Mouse (Mus musculus): ENCODE data around the gene Grtp1. TPM values are rescaled to one million over a fixed set of nuclear protein-coding genes. Genes with fewer than 3 reads are reported as not detected.

Grtp1 gene
- polyA plus RNA-seq, 1 experiment from 2014 or later: 17.3 TPM

GRCm38 (mm10) chr8:13181691-13181976 is 18.8 kb downstream of the Grtp1 start:
- Histone ChIP-seq H3K4me2 (ENCODE audit: low read depth, low read length) (no peak overlapping the region), H3K4me1 (ENCODE audit: control insufficient read depth, insufficient read depth, low read length) (no peaks in the 10 kb centered on the region), H3K27ac (ENCODE audit: low read depth, low read length) (no peak overlapping the region), H3K4me3 (ENCODE audit: low read depth, low read length) (no peak overlapping the region), H3K9ac (replicated peaks; ENCODE audit: low read depth, low read length) (no peak overlapping the region), H3K27me3 (ENCODE audit: control insufficient read depth, insufficient read depth, low read length) (no peaks in the 10 kb centered on the region), H3K9me3 (ENCODE audit: control insufficient read depth, low read length) (no peaks in the 10 kb centered on the region), H3K36me3 (ENCODE audit: control insufficient read depth, insufficient read depth, low read length) (peaks cover 3% of the 10 kb centered on the region; the same call in 1 of the 2 replicates)
- no peak for ATAC-seq (ENCODE audit: low read depth)
- WGBS: 63% methylated on average over 2 of the region's 2 CpGs

- no peak overlapping the region for H3K27ac ChIP-seq (ENCODE audit: low read depth, low read length)
- no peak overlapping the region for H3K4me2 ChIP-seq (ENCODE audit: low read depth, low read length)
- H3K36me3 ChIP-seq (ENCODE audit: control insufficient read depth, insufficient read depth, low read length): peaks cover 8% of the 10 kb centered on the region
- H3K4me3 ChIP-seq (ENCODE audit: low read depth, low read length): no peak overlapping the region
- WGBS: 88% methylated on average over 18 of the region's 18 CpGs
- no peak for ATAC-seq (ENCODE audit: low read depth)
- H3K4me1 ChIP-seq (ENCODE audit: control insufficient read depth, insufficient read depth, low read length): no peaks in the 10 kb centered on the region
- H3K9ac ChIP-seq (replicated peaks; ENCODE audit: low read depth, low read length): no peak overlapping the region
- no peaks in the 10 kb centered on the region for H3K27me3 ChIP-seq (ENCODE audit: control insufficient read depth, insufficient read depth, low read length)
- no peaks in the 10 kb centered on the region for H3K9me3 ChIP-seq (ENCODE audit: control insufficient read depth, low read length)
Measured at GRCm38 (mm10) chr8:13180911-13181690, 19.3 kb downstream of the Grtp1 start.

DNA sequence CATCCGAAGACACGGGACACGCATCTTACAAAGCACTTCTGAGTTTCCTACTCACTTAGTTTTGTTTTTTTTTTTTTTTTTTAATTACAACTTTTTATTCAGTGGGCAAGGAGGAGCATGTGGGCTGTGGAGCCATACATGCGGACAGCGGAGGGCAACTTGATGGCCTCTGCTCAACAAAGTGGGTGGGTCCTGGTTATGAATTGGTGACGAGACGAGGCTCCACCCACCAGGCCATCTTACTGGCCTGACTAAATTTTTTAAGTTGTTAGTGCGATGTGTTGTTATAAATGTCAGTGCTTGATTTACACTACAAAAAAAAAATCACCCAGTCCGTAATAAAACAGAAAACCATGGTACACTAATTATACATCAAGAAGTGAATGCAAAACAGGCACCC is 20.0 kb downstream of the Grtp1 start:
- Histone ChIP-seq H3K9me3 (ENCODE audit: control insufficient read depth, low read length) (no peaks in the 10 kb centered on the region), H3K27me3 (ENCODE audit: control insufficient read depth, insufficient read depth, low read length) (no peaks in the 10 kb centered on the region), H3K27ac (ENCODE audit: low read depth, low read length) (no peak overlapping the region), H3K4me1 (ENCODE audit: control insufficient read depth, insufficient read depth, low read length) (no peaks in the 10 kb centered on the region), H3K4me3 (ENCODE audit: low read depth, low read length) (no peak overlapping the region), H3K9ac (replicated peaks; ENCODE audit: low read depth, low read length) (no peak overlapping the region), H3K36me3 (ENCODE audit: control insufficient read depth, insufficient read depth, low read length) (peaks cover 14% of the 10 kb centered on the region), H3K4me2 (ENCODE audit: low read depth, low read length) (no peak overlapping the region)
- no peak for ATAC-seq (ENCODE audit: low read depth)
- 85% methylated on average over 9 of the region's 9 CpGs for WGBS

GRCm38 (mm10) chr8:13179948-13180347 is 20.5 kb downstream of the Grtp1 start:
- no peak for ATAC-seq (ENCODE audit: low read depth)
- WGBS: 81% methylated on average over 7 of the region's 7 CpGs

DNA sequence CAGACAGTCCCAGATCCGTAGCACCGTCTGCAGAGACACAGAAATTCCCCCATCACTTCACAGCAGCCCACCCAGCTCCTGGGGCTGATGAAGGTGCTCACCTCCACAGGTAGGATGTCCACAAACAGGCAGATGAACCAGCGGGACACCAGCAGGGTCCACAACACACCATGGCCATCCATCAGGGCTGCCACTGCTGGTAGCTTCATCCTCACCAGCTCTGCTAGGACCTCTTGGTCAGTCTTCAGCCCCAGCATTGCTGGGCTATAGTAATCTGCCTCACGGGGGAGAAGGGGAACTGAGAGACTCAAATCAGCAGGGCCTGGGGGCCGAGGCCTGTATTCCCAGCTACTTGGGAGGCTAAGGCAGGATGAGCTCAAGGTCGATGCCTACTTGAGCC is 20.9 kb downstream of the Grtp1 start:
- H3K36me3 ChIP-seq (ENCODE audit: control insufficient read depth, insufficient read depth, low read length): peaks cover 18% of the 10 kb centered on the region
- H3K4me1 ChIP-seq (ENCODE audit: control insufficient read depth, insufficient read depth, low read length): no peaks in the 10 kb centered on the region
- 82% methylated on average over 6 of the region's 6 CpGs for WGBS
- no peak overlapping the region for H3K4me3 ChIP-seq (ENCODE audit: low read depth, low read length)
- H3K4me2 ChIP-seq (ENCODE audit: low read depth, low read length): no peak overlapping the region
- no peak for ATAC-seq (ENCODE audit: low read depth)
- H3K9ac ChIP-seq (replicated peaks; ENCODE audit: low read depth, low read length): no peak overlapping the region
- no peak overlapping the region for H3K27ac ChIP-seq (ENCODE audit: low read depth, low read length)
- H3K27me3 ChIP-seq (ENCODE audit: control insufficient read depth, insufficient read depth, low read length): no peaks in the 10 kb centered on the region
- H3K9me3 ChIP-seq (ENCODE audit: control insufficient read depth, low read length): no peaks in the 10 kb centered on the region

More at GRCm38 (mm10) chr8:13179948-13180347, 20.5 kb downstream of the Grtp1 start:
- H3K27ac ChIP-seq (ENCODE audit: low read depth, low read length): no peak overlapping the region
- no peaks in the 10 kb centered on the region for H3K4me1 ChIP-seq (ENCODE audit: control insufficient read depth, insufficient read depth, low read length)
- no peak overlapping the region for H3K9ac ChIP-seq (replicated peaks; ENCODE audit: low read depth, low read length)
- no peak overlapping the region for H3K4me3 ChIP-seq (ENCODE audit: low read depth, low read length)
- H3K36me3 ChIP-seq (ENCODE audit: control insufficient read depth, insufficient read depth, low read length): peaks cover 18% of the 10 kb centered on the region
- H3K4me2 ChIP-seq (ENCODE audit: low read depth, low read length): no peak overlapping the region
- no peaks in the 10 kb centered on the region for H3K27me3 ChIP-seq (ENCODE audit: control insufficient read depth, insufficient read depth, low read length)
- no peaks in the 10 kb centered on the region for H3K9me3 ChIP-seq (ENCODE audit: control insufficient read depth, low read length)

DNA sequence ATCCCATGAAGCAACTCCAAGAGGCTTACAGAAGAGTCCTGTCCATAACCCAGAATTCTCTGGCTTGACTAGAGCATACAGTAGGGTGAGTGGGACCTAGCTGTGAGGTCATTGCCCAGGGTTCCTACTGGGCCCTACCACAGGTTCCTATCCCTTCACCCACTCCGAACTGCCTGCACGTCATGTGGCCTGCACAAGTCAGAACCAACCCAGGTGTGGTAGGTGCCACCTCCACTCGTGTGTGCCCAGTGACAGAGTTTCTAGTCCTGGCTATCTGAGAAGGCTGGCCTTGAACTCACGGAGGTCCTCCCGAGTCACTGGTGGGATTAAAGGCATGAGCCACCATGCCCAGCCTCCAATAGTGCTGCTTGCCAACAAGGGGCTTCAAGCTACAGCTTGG is 22.3 kb downstream of the Grtp1 start:
- Histone ChIP-seq H3K27me3 (ENCODE audit: control insufficient read depth, insufficient read depth, low read length) (no peaks in the 10 kb centered on the region), H3K27ac (ENCODE audit: low read depth, low read length) (no peak overlapping the region), H3K9ac (replicated peaks; ENCODE audit: low read depth, low read length) (no peak overlapping the region), H3K4me2 (ENCODE audit: low read depth, low read length) (no peak overlapping the region), H3K4me1 (ENCODE audit: control insufficient read depth, insufficient read depth, low read length) (no peaks in the 10 kb centered on the region), H3K4me3 (ENCODE audit: low read depth, low read length) (no peak overlapping the region), H3K9me3 (ENCODE audit: control insufficient read depth, low read length) (no peaks in the 10 kb centered on the region), H3K36me3 (ENCODE audit: control insufficient read depth, insufficient read depth, low read length) (peaks cover 31% of the 10 kb centered on the region)
- ATAC-seq (ENCODE audit: low read depth): no peak
- 96% methylated on average over 5 of the region's 5 CpGs for WGBS

GRCm38 (mm10) chr8:13177173-13177852 is 23.1 kb downstream of the Grtp1 start:
- no peak overlapping the region for H3K9ac ChIP-seq (replicated peaks; ENCODE audit: low read depth, low read length)
- H3K4me3 ChIP-seq (ENCODE audit: low read depth, low read length): no peak overlapping the region
- ATAC-seq (ENCODE audit: low read depth): no peak
- WGBS: 95% methylated on average over 7 of the region's 7 CpGs
- H3K36me3 ChIP-seq (ENCODE audit: control insufficient read depth, insufficient read depth, low read length): peaks cover 40% of the 10 kb centered on the region
- no peaks in the 10 kb centered on the region for H3K27me3 ChIP-seq (ENCODE audit: control insufficient read depth, insufficient read depth, low read length)
- no peak overlapping the region for H3K27ac ChIP-seq (ENCODE audit: low read depth, low read length)
- H3K9me3 ChIP-seq (ENCODE audit: control insufficient read depth, low read length): no peaks in the 10 kb centered on the region
- no peak overlapping the region for H3K4me2 ChIP-seq (ENCODE audit: low read depth, low read length)
- no peaks in the 10 kb centered on the region for H3K4me1 ChIP-seq (ENCODE audit: control insufficient read depth, insufficient read depth, low read length)

GRCm38 (mm10) chr8:13175650-13176049 is 24.8 kb downstream of the Grtp1 start:
- no peak overlapping the region for H3K9ac ChIP-seq (replicated peaks; ENCODE audit: low read depth, low read length)
- no peaks in the 10 kb centered on the region for H3K27me3 ChIP-seq (ENCODE audit: control insufficient read depth, insufficient read depth, low read length)
- peaks cover 49% of the 10 kb centered on the region for H3K36me3 ChIP-seq (ENCODE audit: control insufficient read depth, insufficient read depth, low read length)
- no peak overlapping the region for H3K27ac ChIP-seq (ENCODE audit: low read depth, low read length)
- no peaks in the 10 kb centered on the region for H3K4me1 ChIP-seq (ENCODE audit: control insufficient read depth, insufficient read depth, low read length)
- 96% methylated on average over 1 of the region's 1 CpGs for WGBS
- no peak for ATAC-seq (ENCODE audit: low read depth)
- H3K4me2 ChIP-seq (ENCODE audit: low read depth, low read length): no peak overlapping the region
- no peaks in the 10 kb centered on the region for H3K9me3 ChIP-seq (ENCODE audit: control insufficient read depth, low read length)
- H3K4me3 ChIP-seq (ENCODE audit: low read depth, low read length): no peak overlapping the region

DNA sequence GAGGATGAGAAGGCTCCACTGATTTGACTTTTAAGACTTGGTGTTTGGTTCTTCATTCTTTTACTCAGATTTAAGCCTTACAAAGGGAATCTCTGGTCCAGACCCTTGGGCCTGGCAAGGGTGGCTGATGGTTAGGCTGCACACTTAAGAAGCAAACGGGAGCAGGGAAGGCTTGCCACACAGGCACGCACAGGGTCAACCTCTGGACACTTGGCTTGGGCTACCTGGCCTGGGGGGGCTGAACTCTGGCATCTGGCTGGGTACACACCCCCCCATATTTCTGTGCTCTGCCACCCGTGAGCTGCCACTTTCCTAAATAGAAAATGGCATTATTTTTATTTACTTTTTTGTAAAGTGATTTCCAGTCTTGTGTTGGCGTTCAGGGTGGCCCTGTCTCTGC is 25.6 kb downstream of the Grtp1 start:
- H3K27me3 ChIP-seq (ENCODE audit: control insufficient read depth, insufficient read depth, low read length): no peaks in the 10 kb centered on the region
- 97% methylated on average over 4 of the region's 4 CpGs for WGBS
- no peak overlapping the region for H3K4me2 ChIP-seq (ENCODE audit: low read depth, low read length)
- H3K9ac ChIP-seq (replicated peaks; ENCODE audit: low read depth, low read length): no peak overlapping the region
- H3K9me3 ChIP-seq (ENCODE audit: control insufficient read depth, low read length): no peaks in the 10 kb centered on the region
- H3K4me3 ChIP-seq (ENCODE audit: low read depth, low read length): no peak overlapping the region
- H3K36me3 ChIP-seq (ENCODE audit: control insufficient read depth, insufficient read depth, low read length): peaks cover 49% of the 10 kb centered on the region
- ATAC-seq (ENCODE audit: low read depth): no peak
- H3K27ac ChIP-seq (ENCODE audit: low read depth, low read length): no peak overlapping the region
- no peaks in the 10 kb centered on the region for H3K4me1 ChIP-seq (ENCODE audit: control insufficient read depth, insufficient read depth, low read length)

All from neural tube, embryonic 14.5 days (tissue).